Mouse (Mus musculus): ENCODE measurements around the gene Shc1. TPM values are rescaled to one million over a fixed set of nuclear protein-coding genes. Genes with fewer than 3 reads are reported as not detected.
A peak's percentile ranks its signal among the peaks of the same experiment; 100 is the strongest.

Gene Shc1
- polyA plus RNA-seq, 1 experiment from 2014 or later = 111 TPM

DNA sequence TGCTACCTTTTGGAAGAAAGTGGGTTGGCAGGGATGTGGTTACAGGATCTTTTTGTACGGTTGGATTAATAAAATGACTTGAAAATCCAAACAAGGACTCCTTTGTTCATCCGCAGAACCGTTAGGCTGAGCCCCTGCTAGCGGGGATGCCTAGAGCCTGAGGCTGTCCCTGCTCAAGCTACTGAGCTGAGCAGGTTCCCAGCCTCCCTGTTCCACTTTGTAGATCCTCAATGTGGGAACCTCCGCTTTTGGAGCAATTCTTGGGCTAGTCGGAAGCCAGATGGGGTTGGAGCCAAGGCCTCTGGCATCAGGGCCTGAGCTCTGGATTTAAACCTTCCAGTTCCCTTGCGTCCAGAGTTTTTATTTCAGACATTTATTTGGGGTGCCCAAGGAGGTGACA lies 16.8 kb downstream of the Shc1 start:
- Histone ChIP-seq H3K9me3 (no peaks in the 10 kb centered on the region), H3K27me3 (no peaks in the 10 kb centered on the region), H3K36me3 (peaks cover 26% of the 10 kb centered on the region), H3K27ac (no peak overlapping the region), H3K4me2 (no peak overlapping the region), H3K4me1 (peaks cover 23% of the 10 kb centered on the region), H3K4me3 (no peak overlapping the region), H3K9ac (no peak overlapping the region)
- no peak for ATAC-seq (ENCODE audit: borderline replicate concordance, extremely low read depth, low FRiP score, low TSS enrichment)
- WGBS = 78% methylated on average over 7 of the region's 7 CpGs

DNA sequence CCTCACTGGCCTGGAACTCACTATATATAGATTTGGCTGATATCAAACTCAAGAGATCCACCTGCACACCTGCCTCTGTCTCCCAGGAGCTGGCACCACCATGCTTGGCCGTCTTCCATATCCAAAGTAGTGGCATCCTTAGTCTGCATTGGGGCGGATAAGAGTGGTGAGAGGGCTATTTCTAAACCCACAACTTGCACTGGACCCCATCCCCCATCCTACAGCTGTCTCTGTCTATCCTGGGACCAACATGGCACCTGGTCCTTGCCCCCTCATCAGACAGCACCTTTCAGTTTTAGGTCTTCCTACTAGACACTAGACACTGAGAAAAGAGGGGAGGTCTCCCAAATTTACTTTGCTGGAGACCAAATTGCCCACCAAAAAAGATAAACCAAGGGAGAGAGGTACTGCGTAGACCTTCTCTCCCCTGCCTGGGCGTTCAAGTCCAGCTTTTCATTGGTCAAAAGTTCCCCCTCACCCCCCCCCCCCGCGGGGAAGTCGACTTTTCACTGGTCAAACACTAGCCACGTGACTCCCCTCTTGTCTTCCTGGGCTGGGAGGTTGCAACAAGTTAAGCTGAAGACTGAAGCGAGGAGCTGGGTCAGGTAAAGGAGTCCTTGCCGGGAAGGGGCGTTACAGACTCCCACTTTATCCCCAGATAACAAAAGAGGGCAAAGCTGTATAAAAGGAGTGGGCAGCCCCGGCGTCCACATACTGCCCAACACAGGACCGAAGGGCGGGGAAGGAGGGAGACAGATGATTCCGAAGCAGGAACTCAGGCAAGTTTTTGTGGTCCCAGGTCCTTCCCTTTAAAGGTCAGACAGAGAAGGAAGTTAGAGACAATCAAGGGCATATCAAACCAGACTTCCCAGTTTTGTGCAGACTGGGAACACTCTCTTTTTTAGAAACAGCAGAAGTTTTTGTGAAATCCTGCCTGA lies 18.2 kb downstream of the Shc1 start, which contains the start of gene Pbxip1:
Pbxip1 (plus strand) TSS at position 531 of the 938 bp plus-strand sequence.
- Histone ChIP-seq H3K9me3 (no peaks in the 10 kb centered on the region), H3K27me3 (no peaks in the 10 kb centered on the region), H3K4me2 (peak within 1 kb of the TSS; percentile 63), H3K27ac (peak within 1 kb of the TSS; percentile 39), H3K9ac (peak within 1 kb of the TSS; percentile 42), H3K4me1 (peaks cover 16% of the 10 kb centered on the region), H3K4me3 (peak within 1 kb of the TSS; percentile 45), H3K36me3 (peaks cover 26% of the 10 kb centered on the region)
- 6% methylated on average over 16 of the region's 16 CpGs for WGBS
- peak; percentile 83; the same call in 1 of the 2 replicates for ATAC-seq (ENCODE audit: borderline replicate concordance, extremely low read depth, low FRiP score, low TSS enrichment)

DNA sequence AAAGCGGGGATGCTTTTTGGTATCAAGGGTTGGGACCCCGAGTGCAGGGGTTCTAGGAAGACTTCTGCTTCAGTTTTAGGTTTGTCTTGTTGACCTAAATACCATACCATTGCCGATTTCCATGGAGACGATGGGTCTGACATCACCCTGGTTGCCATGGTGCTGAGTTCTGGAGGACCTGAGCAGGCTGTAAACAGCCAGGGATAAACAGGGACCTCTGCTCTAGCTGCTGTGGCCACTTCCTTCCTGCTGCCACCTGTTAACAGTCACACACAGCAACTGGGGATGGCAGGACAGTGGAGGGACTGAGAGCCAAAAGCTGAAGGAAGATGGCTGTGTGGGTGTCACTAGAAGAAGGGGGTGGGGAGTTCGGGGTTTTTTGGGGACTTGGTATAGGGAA lies 19.0 kb downstream of the Shc1 start:
- H3K27ac ChIP-seq = peak overlapping the region; percentile 39
- H3K27me3 ChIP-seq = no peaks in the 10 kb centered on the region
- H3K36me3 ChIP-seq = peaks cover 23% of the 10 kb centered on the region
- peak overlapping the region; percentile 63 for H3K4me2 ChIP-seq
- H3K9me3 ChIP-seq = no peaks in the 10 kb centered on the region
- peaks cover 12% of the 10 kb centered on the region for H3K4me1 ChIP-seq
- no peak for ATAC-seq (ENCODE audit: borderline replicate concordance, extremely low read depth, low FRiP score, low TSS enrichment)
- H3K4me3 ChIP-seq = peak overlapping the region; percentile 45
- H3K9ac ChIP-seq = peak overlapping the region; percentile 42
- 31% methylated on average over 5 of the region's 5 CpGs for WGBS

DNA sequence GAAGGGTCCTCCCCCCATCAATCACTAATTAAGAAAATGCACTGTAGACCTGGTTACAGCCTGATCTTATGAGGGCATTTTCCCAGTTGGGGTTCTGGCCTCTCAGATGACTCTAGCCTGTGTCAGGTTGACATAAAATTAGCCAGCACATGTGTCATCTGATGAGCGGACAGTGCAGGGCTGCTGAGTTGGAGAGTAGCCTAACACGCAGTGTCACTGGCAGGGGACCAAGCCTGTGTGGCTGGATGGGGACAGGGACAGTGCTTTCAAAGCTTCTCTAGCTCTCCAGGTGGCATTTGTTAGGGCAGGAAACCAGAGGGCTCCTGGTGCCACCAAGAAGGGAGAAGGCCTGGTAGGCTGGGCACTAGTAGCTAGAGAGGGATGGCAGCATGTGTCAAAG lies 22.4 kb downstream of the Shc1 start:
- H3K9ac ChIP-seq = no peak overlapping the region
- 84% methylated on average over 2 of the region's 2 CpGs for WGBS
- H3K4me1 ChIP-seq = peaks cover 12% of the 10 kb centered on the region
- H3K27ac ChIP-seq = no peak overlapping the region
- H3K4me3 ChIP-seq = no peak overlapping the region
- ATAC-seq (ENCODE audit: borderline replicate concordance, extremely low read depth, low FRiP score, low TSS enrichment) = no peak
- H3K36me3 ChIP-seq = no peaks in the 10 kb centered on the region
- no peaks in the 10 kb centered on the region for H3K9me3 ChIP-seq
- H3K4me2 ChIP-seq = no peak overlapping the region
- no peaks in the 10 kb centered on the region for H3K27me3 ChIP-seq

DNA sequence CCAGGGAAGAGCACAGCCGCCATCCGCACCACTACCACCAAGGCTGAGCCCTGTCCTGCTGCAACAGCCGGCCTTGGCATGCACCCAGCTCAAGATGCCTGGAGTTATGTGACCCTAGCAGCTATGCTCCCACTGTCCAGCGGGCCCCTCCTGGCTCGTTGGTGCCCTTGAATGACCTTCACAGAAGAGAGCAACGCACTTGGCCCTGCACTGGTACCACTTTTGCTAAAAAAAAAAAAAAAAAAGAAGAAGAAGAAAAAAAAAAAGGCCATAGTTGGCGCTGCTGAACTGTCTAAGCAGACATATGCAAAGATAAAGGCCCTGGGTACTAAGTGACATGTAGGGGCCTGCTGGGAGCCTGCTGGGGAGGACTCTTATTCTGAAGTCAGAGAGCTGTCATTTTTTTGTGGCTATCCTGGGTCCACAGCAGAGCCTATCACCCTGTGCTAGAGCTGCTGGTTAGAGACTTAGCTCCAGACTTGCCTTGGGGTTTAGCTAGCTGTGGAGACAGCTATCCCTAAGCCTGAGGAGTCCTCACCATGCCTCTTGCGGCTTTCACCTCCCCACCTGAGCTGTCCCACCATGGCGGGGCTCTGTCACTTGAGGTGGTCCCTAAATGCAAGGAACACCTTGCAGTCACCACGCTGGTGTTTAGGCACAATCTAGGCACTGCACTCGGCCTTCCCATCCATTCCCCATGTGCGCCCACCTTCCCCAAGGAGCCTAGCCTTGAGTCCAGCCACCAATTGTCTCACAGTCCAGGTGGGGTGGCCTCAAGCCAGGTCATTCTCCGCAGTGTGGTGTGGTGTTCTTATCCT lies 30.7 kb downstream of the Shc1 start:
- no peak overlapping the region; the same call in 1 of the 2 replicates for H3K9ac ChIP-seq
- no peaks in the 10 kb centered on the region for H3K9me3 ChIP-seq
- peak overlapping the region; percentile 26; the same call in 1 of the 2 replicates for H3K4me2 ChIP-seq
- H3K4me3 ChIP-seq = no peak overlapping the region
- no peaks in the 10 kb centered on the region for H3K27me3 ChIP-seq
- peaks cover 31% of the 10 kb centered on the region for H3K4me1 ChIP-seq
- H3K36me3 ChIP-seq = peaks cover 7% of the 10 kb centered on the region
- ATAC-seq (ENCODE audit: borderline replicate concordance, extremely low read depth, low FRiP score, low TSS enrichment) = peak; percentile 79
- WGBS = 40% methylated on average over 13 of the region's 13 CpGs
- H3K27ac ChIP-seq = peak overlapping the region; percentile 47

DNA sequence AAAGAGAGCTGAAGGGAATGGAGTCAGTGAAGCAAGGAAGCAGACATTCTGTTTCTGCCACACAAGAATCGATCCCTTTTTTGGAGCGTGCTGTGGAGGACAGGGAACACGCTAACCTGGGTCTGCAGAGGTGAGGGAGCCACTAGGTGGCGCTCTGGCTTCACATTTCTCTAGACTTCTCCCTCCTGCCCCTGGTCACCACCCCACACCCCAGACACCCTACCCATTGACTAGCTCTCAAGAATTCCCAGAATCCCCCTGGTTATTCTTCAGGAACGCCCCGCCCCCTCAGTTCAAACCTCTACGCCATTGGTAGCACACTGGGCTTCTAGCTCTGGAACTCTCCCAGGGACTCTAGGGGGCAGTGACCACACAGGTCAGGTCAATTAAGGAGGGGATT lies 31.3 kb downstream of the Shc1 start:
- H3K9ac ChIP-seq = no peak overlapping the region
- no peak overlapping the region; the same call in 1 of the 2 replicates for H3K4me2 ChIP-seq
- H3K27ac ChIP-seq = 0 out of 2 replicates have a peak overlapping the region, but pooled peaks have one; percentile 47
- H3K36me3 ChIP-seq = peaks cover 7% of the 10 kb centered on the region
- peaks cover 33% of the 10 kb centered on the region for H3K4me1 ChIP-seq
- WGBS = 47% methylated on average over 7 of the region's 7 CpGs
- ATAC-seq (ENCODE audit: borderline replicate concordance, extremely low read depth, low FRiP score, low TSS enrichment) = no peak
- no peaks in the 10 kb centered on the region for H3K9me3 ChIP-seq
- no peaks in the 10 kb centered on the region for H3K27me3 ChIP-seq
- no peak overlapping the region for H3K4me3 ChIP-seq

DNA sequence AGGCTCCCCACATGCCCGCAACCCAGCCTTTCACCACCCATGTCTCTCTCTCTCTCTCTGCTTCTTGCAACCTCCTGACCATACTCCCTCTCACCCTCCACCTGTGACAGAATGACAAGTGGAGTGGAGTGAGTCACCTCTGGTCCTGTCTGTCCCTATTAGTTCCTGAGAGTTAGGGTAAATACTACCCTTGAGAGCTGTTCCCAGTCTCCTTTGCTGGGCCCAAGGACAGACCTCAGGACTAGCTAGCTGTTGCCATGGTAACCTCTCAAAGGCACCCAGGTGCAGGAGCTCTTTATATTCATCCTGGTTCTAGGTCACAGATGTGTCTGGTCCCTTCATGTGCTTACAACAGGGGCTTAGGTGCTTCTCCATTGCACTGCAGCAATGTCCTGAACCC lies 33.7 kb downstream of the Shc1 start:
- Histone ChIP-seq H3K9ac (no peak overlapping the region), H3K4me3 (no peak overlapping the region), H3K4me1 (peaks cover 37% of the 10 kb centered on the region), H3K27me3 (no peaks in the 10 kb centered on the region), H3K36me3 (no peaks in the 10 kb centered on the region), H3K4me2 (no peak overlapping the region), H3K27ac (peak overlapping the region; percentile 53; the same call in 1 of the 2 replicates), H3K9me3 (no peaks in the 10 kb centered on the region)
- ATAC-seq (ENCODE audit: borderline replicate concordance, extremely low read depth, low FRiP score, low TSS enrichment) = 0 out of 2 replicates have a peak, but pooled peaks have one; percentile 33
- 58% methylated on average over 1 of the region's 1 CpGs for WGBS

DNA sequence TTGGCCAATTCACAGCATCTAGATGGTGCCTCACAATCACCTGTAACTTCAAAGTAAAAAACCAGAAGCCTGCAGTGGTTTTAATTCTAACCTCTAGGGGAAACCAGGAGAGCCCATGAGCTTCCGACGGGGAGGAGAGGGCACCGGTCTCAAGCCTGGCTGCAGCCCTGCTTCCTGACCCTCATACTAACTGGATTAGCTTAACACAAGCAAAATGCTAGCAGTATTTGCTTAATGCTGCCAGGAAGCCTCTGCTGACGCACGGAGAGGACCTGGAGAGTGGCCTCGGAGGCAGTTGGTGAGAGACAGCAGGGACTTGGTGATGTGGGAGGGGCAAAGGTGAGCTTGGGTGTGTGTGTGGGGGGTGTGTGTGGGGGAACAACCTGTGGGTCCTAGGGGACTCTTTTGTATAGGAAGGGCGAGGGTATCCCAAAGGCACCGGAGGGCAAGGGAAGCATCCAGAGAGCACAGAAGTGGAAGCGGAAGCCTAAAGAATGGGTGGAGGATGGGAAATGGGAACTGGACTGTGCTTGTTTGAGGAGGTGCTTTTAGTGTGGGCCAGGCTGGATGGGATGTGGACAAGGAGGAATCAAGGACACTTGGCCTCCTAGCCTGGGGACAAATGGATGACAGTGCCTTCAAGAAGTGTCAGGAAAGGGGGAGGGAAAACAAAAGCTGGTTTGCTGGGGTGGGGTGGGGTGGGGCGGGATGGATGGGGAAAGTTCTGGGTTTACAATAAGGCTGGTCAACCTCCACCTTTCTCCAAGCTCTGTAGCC lies 36.3 kb downstream of the Shc1 start, which contains the start of gene Pmvk:
Pmvk (plus strand) TSS at position 141 of the 777 bp plus-strand sequence.
- Histone ChIP-seq H3K4me3 (no peak within 1 kb of the TSS), H3K4me2 (no peak within 1 kb of the TSS), H3K27me3 (no peaks in the 10 kb centered on the region), H3K36me3 (no peaks in the 10 kb centered on the region), H3K4me1 (peaks cover 35% of the 10 kb centered on the region), H3K27ac (no peak within 1 kb of the TSS), H3K9ac (0 out of 2 replicates have a peak within 1 kb of the TSS, but pooled peaks have one; percentile 22), H3K9me3 (no peaks in the 10 kb centered on the region)
- no peak for ATAC-seq (ENCODE audit: borderline replicate concordance, extremely low read depth, low FRiP score, low TSS enrichment)
- 45% methylated on average over 10 of the region's 10 CpGs for WGBS

DNA sequence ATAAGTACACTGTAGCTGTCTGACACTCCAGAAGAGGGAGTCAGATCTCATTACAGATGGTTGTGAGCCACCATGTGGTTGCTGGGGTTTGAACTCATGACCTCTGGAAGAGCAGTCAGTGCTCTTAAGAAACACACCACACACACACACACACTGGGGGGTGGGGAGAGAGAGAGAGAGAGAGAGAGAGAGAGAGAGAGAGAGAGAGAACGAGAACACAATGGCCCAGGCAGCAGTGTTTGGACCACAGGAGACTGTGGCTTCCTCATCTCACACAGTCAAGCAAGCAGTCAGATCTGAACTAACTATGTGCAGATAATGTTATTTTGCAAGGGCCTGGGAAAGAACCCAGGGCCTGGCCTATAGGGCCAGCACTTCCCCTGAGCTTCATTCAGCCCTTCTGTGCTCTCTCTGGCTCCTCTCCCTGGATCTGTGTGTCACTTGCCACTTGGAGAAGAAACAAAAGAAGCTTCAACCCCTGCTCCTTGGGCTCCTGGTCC lies 37.6 kb downstream of the Shc1 start:
- Histone ChIP-seq H3K4me2 (no peak overlapping the region), H3K9me3 (no peaks in the 10 kb centered on the region), H3K36me3 (no peaks in the 10 kb centered on the region), H3K4me1 (peaks cover 37% of the 10 kb centered on the region), H3K9ac (no peak overlapping the region), H3K27ac (no peak overlapping the region), H3K4me3 (no peak overlapping the region), H3K27me3 (no peaks in the 10 kb centered on the region)
- ATAC-seq (ENCODE audit: borderline replicate concordance, extremely low read depth, low FRiP score, low TSS enrichment) = no peak
- 88% methylated on average over 1 of the region's 1 CpGs for WGBS

DNA sequence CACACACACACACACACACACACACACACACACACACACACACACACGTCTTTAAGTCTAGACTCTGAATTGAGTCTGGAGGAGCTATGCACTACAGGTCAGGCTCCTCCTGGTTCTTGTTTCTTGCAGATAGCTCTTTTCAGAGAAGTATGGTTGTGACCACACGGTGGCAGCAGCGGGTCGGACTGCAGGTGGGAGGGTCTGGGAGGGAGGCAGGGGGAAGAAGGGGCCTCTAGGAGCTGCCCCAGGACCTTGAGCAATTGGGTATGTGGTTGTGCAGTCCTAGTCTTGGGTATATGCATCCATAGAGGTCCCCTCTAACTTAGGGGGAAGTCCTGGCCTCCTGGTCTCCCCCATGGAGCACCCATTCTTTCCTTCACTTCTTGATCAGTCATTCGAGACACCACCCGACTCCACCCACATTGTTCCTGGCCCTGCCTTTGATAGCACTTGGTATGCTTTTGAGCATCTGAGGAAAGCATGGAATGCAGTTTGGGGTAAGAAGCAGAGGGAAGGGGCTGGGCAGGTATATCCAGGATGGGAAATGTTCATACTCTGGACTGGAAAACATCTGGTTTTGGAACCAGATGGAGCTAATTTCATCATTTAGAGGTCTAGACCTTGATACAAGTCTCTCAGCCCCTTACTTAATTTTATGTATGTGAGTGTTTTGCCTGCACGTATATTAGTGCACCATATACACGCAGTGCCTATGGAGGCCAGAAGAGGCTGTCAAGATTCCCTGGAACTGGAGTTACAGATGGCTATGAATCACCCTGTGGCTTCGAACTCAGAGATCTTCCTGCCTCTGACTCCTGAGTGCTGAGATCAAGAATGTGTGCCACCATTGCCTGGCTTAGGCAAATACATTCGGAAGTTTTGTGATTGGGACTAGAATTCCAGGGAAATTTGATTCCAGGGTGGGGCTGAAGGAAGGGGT lies 38.8 kb downstream of the Shc1 start:
- no peak overlapping the region for H3K9ac ChIP-seq
- no peak overlapping the region for H3K27ac ChIP-seq
- WGBS = 37% methylated on average over 10 of the region's 10 CpGs
- H3K4me3 ChIP-seq = no peak overlapping the region
- peaks cover 26% of the 10 kb centered on the region for H3K4me1 ChIP-seq
- no peaks in the 10 kb centered on the region for H3K27me3 ChIP-seq
- H3K36me3 ChIP-seq = no peaks in the 10 kb centered on the region
- H3K9me3 ChIP-seq = no peaks in the 10 kb centered on the region
- ATAC-seq (ENCODE audit: borderline replicate concordance, extremely low read depth, low FRiP score, low TSS enrichment) = peak; percentile 17; the same call in 1 of the 2 replicates
- no peak overlapping the region for H3K4me2 ChIP-seq
